Mouse (Mus musculus) T-helper 17 cell (primary cell): ENCODE data around the gene Ercc6l2.
"Not testable (repeated sequence)": the region's sequence is repeated elsewhere in the genome, so short reads cannot be mapped to it uniquely, and the experiment has no call there.

Experiments
- in situ Hi-C, 2 experiments: fragments of 300-600 bp; cut with MboI, MseI; formaldehyde crosslinking; loops; 1 replicate in 1 of 2; 2 replicates in 1 of 2; pipeline ENCODE4 v1.15.1; 2025; ENCODE audit warnings: high pct_unique_total_duplicates in 2 of 2

The Ercc6l2 gene

GRCm38 (mm10) chr13:63879105-63879863 is 64.2 kb downstream of the Ercc6l2 start:
- in situ Hi-C loops: no loop called here

- in situ Hi-C loops: no loop called here
Observed at GRCm38 (mm10) chr13:63879864-63880141, 64.8 kb downstream of the Ercc6l2 start.

DNA sequence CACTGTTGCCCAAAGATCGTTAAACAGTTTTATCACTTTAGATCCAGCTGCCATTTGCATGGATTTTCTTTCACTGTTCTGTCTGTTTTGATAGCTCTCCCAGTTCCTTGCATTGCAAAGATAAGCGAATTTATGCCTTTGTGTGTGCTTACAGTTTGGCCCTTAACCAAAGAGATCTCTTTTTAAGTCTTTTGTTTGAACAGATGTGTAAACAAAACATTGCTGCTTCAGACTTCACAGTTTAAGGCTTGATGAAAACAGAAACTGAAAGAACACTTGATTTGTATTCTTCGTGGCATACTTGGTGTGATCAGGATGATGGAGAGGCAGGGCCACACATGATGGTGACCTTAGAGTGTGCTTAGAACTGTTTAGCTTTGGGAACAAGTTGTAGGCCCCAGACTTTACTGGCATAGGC is 70.5 kb downstream of the Ercc6l2 start:
- in situ Hi-C loops: loop anchor here in 1 of 2 experiments (5.0 kb wide), 1 partner anchor 1178 kb away; no protein-coding TSS in a partner anchor

DNA sequence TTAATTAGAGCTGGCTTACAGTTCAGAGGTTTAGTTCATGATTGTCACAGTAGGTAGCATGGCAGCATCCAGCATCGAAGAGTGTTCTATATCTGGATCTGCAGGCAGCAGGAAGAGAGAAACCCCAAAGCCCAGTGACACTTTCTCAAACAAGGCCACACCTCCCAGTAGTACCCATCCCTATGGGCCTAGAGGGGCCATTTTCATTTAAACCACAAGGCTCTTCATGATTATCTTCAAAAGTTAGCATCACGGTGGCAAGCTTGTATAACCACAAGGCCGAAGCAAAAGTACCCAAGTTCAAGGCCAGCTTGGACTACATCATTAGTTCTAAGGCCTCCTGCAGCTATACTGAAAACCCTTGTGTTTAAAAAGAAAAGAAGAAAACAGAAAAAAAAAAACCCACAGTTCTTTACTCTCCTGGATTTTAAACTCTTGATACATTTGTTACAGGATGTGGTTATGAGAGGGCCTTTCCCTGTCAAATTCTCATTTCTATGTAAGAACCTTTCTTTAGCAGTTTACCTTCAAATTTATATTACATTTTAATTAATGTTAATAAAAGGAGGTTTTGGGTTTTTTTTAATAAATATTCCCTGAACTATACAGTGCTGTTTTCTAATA is 71.5 kb downstream of the Ercc6l2 start:
- in situ Hi-C loops: loop anchor here in 1 of 2 experiments (5.0 kb wide), 1 partner anchor 1179 kb away; no protein-coding TSS in a partner anchor

DNA sequence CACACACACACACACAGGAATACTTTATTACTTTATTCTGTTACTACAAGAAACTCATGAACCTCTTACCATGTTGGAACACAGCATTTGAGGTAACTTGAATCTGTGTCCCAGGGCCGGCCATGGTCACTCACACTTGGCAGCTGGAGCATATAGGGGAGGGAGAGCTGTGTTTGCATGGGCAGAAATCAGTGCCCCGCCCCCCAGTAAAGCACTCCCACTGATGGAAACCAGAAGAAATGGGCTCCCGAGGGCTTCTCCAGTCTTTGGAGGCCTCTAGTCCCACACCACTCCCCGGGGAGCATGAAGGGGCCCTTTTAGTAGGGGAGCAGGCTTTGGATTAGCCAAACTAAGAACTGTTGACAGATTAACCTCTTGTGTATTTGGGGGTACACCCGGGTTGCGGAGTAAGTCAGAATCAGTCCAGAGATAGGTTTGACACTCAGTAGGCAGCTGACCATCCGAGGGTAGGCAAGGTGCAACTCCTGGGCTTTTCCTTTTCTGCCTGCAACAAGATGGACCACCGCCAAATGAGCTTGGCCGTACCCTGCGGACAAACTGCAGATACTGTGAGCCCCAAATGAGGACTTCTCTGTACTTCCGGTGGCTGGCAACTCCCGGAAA is 85.8 kb downstream of the Ercc6l2 start:
- in situ Hi-C loops: no loop called here

GRCm38 (mm10) chr13:63901303-63901713 is 86.3 kb downstream of the Ercc6l2 start:
- in situ Hi-C loops: no loop called here

- in situ Hi-C loops: no loop called here
Observed at GRCm38 (mm10) chr13:63901714-63902597, 86.9 kb downstream of the Ercc6l2 start.

- in situ Hi-C loops: no loop called here
Observed at GRCm38 (mm10) chr13:63906516-63906915, 91.5 kb downstream of the Ercc6l2 start.

- in situ Hi-C loops: no loop called here
Observed at GRCm38 (mm10) chr13:63907437-63907836, 92.4 kb downstream of the Ercc6l2 start.

DNA sequence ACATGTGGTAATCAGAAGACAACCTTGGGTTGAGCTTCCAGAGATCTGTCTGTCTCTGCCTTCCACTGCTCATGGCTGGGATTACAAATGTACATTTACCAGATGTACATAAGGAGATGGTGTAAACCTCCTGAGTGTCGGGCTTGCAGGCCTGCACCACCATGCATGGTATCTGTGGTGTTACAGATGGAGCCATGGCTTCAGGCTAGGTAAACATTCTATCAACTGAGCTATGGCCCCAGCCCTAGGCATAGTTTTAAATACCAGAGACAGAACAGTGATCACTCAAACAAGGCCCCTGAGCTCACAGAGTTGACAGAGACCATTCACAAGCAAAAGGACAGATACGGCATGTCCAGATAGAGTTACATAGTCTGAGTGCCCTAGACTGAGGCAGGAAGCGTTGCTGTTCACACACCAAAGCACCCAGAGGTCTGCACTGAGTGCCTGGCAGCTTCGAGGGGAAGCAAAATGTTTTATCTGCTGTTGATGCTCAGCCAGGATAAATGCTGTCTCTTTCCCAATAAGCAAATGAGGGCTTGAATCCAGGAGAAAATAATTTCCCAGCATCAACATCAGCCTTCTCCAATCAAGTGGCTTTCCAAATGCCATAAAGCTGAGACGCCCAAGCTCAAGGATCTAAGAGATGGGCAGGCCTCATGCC is 95.2 kb downstream of the Ercc6l2 start:
- in situ Hi-C loops: no loop called here

- in situ Hi-C loops: no loop called here
Observed at GRCm38 (mm10) chr13:63911617-63912016, 96.6 kb downstream of the Ercc6l2 start.

GRCm38 (mm10) chr13:63913136-63913535 is 98.1 kb downstream of the Ercc6l2 start:
- in situ Hi-C loops: no loop called here

- in situ Hi-C loops: no loop called here
Observed at GRCm38 (mm10) chr13:63915176-63915575, 100.1 kb downstream of the Ercc6l2 start.

GRCm38 (mm10) chr13:63915684-63916083 is 100.6 kb downstream of the Ercc6l2 start:
- in situ Hi-C loops: no loop called here

- in situ Hi-C loops: no loop called here
Observed at GRCm38 (mm10) chr13:63916568-63916967, 101.5 kb downstream of the Ercc6l2 start.

GRCm38 (mm10) chr13:63917198-63917767 is 102.2 kb downstream of the Ercc6l2 start:
- in situ Hi-C loops: no loop called here

- in situ Hi-C loops: no loop called here
Observed at GRCm38 (mm10) chr13:63917776-63918621, 103.0 kb downstream of the Ercc6l2 start.

- in situ Hi-C loops: no loop called here
Observed at GRCm38 (mm10) chr13:63918733-63919422, 103.8 kb downstream of the Ercc6l2 start.

- in situ Hi-C loops: not testable (repeated sequence)
Observed at GRCm38 (mm10) chr13:63924036-63924435, 109.0 kb downstream of the Ercc6l2 start.
